Mouse (Mus musculus): ENCODE measurements at regions not wholly inside any gene's neighbourhood (a gene's known extent, or its start where the extent isn't known, plus 50 kb on each side); places are given as distances from the start of the nearest gene placed in this dataset.
"Not testable (repeated sequence)": the region's sequence is repeated elsewhere in the genome, so short reads cannot be mapped to it uniquely, and the experiment has no call there.

DNA sequence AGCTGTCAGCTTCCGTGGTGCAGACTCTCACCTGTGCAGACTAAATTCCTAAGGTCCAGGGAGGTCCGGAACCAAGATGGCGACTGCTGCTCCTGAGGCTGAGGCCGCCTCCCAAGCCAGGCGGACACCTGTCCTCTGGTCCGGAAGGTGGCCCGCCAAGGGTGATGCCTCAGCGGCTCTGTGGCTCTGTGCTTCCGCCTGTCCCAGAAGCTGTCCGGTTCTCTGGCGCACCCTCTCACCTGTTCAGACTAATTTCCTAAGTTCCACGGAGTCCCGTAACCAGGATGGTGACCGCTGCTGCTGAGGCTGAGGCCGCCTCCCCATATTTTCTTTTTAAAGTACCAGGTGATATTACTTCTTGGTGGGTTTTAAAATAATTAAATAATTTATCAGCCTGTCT is 65.4 kb upstream of the B3galnt2 start:
- not testable (repeated sequence) for DNase-seq (ENCODE audit: low read depth, low spot score)

DNA sequence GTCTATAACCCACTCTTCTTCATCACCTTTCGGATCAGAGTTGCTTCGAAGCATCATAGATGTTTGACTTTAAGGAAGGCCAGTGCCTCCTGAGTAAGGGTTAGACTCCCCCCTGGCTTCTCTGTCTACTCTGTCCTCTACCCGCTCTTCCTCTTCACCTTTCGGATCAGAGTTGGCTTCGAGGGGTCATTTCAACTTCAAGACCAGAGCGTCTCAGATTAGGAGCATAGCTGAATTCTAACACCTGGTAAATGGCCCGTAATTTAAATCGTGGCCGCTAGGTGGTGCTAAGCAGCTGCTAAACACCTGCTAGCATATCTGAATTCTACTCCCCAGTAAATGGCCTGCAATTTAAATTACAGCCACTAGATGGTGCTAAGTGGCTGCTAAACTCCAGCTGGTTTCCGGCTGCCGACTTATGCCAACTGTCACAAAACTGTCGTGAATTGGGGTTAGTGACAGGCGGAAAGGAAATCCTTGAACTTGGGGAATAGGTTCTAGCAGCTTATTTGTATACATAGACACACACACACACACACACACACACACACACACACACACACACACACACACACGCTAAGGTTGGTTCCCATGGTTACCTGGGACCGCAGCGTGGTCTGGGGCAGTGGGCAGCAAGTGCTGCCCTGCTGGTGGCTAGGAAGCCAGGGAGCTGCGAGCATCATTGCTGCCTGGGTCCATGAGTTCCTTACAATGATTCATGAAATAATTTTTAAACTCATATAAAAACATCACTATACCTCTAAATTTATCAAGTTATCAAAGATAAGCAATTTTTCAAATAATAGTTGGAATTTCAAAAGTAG is 64.8 kb upstream of the B3galnt2 start:
- DNase-seq (ENCODE audit: low read depth, low spot score), result peak; percentile 96

DNA sequence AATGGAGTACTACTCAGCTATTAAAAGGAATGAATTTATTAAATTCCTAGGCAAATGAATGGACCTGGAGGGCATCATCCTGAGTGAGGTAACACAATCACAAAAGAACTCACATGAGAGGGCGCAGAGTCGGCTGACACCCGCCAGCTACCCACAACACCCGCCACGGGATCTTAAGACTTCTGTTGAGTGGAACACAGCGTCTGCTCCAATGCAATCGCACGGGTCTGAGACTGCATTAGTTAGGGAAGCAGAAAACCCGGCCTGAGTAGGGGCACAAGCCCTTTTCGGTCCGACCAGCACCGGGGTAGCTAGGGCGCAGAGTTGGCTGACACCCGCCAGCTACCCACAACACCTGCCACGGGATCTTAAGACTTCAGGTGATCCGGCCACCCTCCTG is 52.1 kb upstream of the B3galnt2 start:
- not testable (repeated sequence) for DNase-seq (ENCODE audit: low read depth, low spot score)
